21 mouse cellular contexts compared by ENCODE assay signal in genomic region chr2:17436739-17437440, GRCm38 (mm10).
A peak's percentile ranks its signal among the peaks of the same experiment; 100 is the strongest.
DNase-seq lines count a peak whose midpoint lies in the region; ATAC-seq lines count a peak whose summit lies in the region.
"Had no signal": no experiment of that assay in that cellular context is flagged by ENCODE, and none has a peak within 500 bp of the region (broad histone marks: within the 10 kb centered on the region; RNA-seq: fewer than 3 reads in every experiment).

No protein-coding gene starts in this region.

- H3K4me1 ChIP-seq in midbrain, embryonic 12.5 days: peaks cover 10% of the 10 kb centered on the region
- H3K4me1 ChIP-seq in midbrain, embryonic 10.5 days: peaks cover 8% of the 10 kb centered on the region; the same call in 1 of the 2 replicates
- H3K4me1 ChIP-seq in forebrain, embryonic 14.5 days (ENCODE audit: control insufficient read depth, insufficient read depth, low read length): no peaks in the 10 kb centered on the region
- H3K4me1 ChIP-seq: embryonic facial prominence, embryonic 13.5 days; hindbrain, embryonic 15.5 days had no signal

- WGBS in midbrain, embryonic 12.5 days: 62% methylated on average over 10 of the region's 10 CpGs
- whole genome bisulfite sequencing in midbrain, embryonic 10.5 days: 73% methylated on average over 10 of the region's 10 CpGs
- WGBS in forebrain, embryonic 14.5 days: 19% methylated on average over 10 of the region's 10 CpGs

- peak; percentile 13 for DNase-seq in embryo, embryonic 10.5 days (ENCODE audit: low spot score)
- DNase-seq in embryo, embryonic 11 days: no peak
- no peak for DNase-seq in midbrain, embryonic 10.5 days (ENCODE audit: low spot score)
- DNase-seq in forebrain, embryonic 14.5 days (ENCODE audit: low spot score): peak; percentile 44
- peak; percentile 32 for DNase-seq in retina, postnatal 1 day
- no peak for DNase-seq in thymus, postnatal 0 days (ENCODE audit: low spot score)
- DNase-seq: adrenal gland, postnatal 25 days; cerebellum, adult 11-12 months; cerebellum, postnatal 25 days; heart, postnatal 10 days; lung, adult 18-20 months; lung, postnatal 14 days; thymus, postnatal 25 days had no signal

- no peaks in the 10 kb centered on the region for H3K9me3 ChIP-seq in midbrain, embryonic 12.5 days
- no peaks in the 10 kb centered on the region for H3K9me3 ChIP-seq in midbrain, embryonic 10.5 days (replicated peaks)
- no peaks in the 10 kb centered on the region for H3K9me3 ChIP-seq in forebrain, embryonic 14.5 days (replicated peaks; ENCODE audit: control insufficient read depth, low read length)
- H3K9me3 ChIP-seq: embryonic facial prominence, embryonic 13.5 days; G1E; hindbrain, embryonic 15.5 days had no signal

- H3K27me3 ChIP-seq in midbrain, embryonic 12.5 days: no peaks in the 10 kb centered on the region
- H3K27me3 ChIP-seq in midbrain, embryonic 10.5 days (ENCODE audit: low read depth, poor library complexity, severe bottlenecking): peaks cover 8% of the 10 kb centered on the region; the same call in 1 of the 2 replicates
- H3K27me3 ChIP-seq in forebrain, embryonic 14.5 days (replicated peaks; ENCODE audit: control insufficient read depth, insufficient read depth, low read length): no peaks in the 10 kb centered on the region
- H3K27me3 ChIP-seq: hindbrain, embryonic 15.5 days had no signal

- ATAC-seq in midbrain, embryonic 12.5 days (ENCODE audit: low FRiP score, low read depth): peak; percentile 73; the same call in 1 of the 2 replicates
- ATAC-seq in forebrain, embryonic 14.5 days: peak; percentile 69
- ATAC-seq: CD4-positive, CD25-positive, alpha-beta regulatory T cell, adult 4 months; intestine, postnatal 0 days had no signal

- H3K4me2 ChIP-seq in midbrain, embryonic 12.5 days (replicated peaks): 0 out of 2 replicates have a peak overlapping the region, but pooled peaks have one; percentile 9
- no peak overlapping the region for H3K4me2 ChIP-seq in forebrain, embryonic 14.5 days (ENCODE audit: low read length)
- H3K4me2 ChIP-seq: embryonic facial prominence, embryonic 13.5 days; heart, embryonic 11.5 days; hindbrain, embryonic 15.5 days; liver, embryonic 11.5 days had no signal

- no peak overlapping the region for H3K27ac ChIP-seq in midbrain, embryonic 12.5 days (replicated peaks)
- no peak overlapping the region for H3K27ac ChIP-seq in midbrain, embryonic 10.5 days (replicated peaks)
- no peak overlapping the region for H3K27ac ChIP-seq in forebrain, embryonic 14.5 days (ENCODE audit: low read depth, low read length)
- H3K27ac ChIP-seq: embryonic facial prominence, embryonic 13.5 days; hindbrain, embryonic 15.5 days had no signal

- H3K36me3 ChIP-seq in midbrain, embryonic 12.5 days: no peaks in the 10 kb centered on the region
- H3K36me3 ChIP-seq in midbrain, embryonic 10.5 days: no peaks in the 10 kb centered on the region
- H3K36me3 ChIP-seq in forebrain, embryonic 14.5 days (ENCODE audit: control insufficient read depth, insufficient read depth, low read length): no peaks in the 10 kb centered on the region
- H3K36me3 ChIP-seq: embryonic facial prominence, embryonic 13.5 days; G1E; hindbrain, embryonic 15.5 days had no signal

- H3K4me3 ChIP-seq in midbrain, embryonic 12.5 days: no peak overlapping the region
- no peak overlapping the region for H3K4me3 ChIP-seq in midbrain, embryonic 10.5 days
- H3K4me3 ChIP-seq in forebrain, embryonic 14.5 days (ENCODE audit: low read depth, low read length): no peak overlapping the region
- H3K4me3 ChIP-seq: embryonic facial prominence, embryonic 13.5 days; hindbrain, embryonic 15.5 days had no signal

- no peak overlapping the region for H3K9ac ChIP-seq in midbrain, embryonic 12.5 days (replicated peaks)
- no peak overlapping the region for H3K9ac ChIP-seq in forebrain, embryonic 14.5 days (ENCODE audit: low read length)
- H3K9ac ChIP-seq: embryonic facial prominence, embryonic 13.5 days; hindbrain, embryonic 15.5 days had no signal

Comparison
In these comparisons a context has a peak if more than half of its experiments do, and no peak if none do; other contexts are left out.
1. DNase-seq: peak in embryo, embryonic 10.5 days (single experiment), forebrain, embryonic 14.5 days (single experiment) and retina, postnatal 1 day (single experiment); none in embryo, embryonic 11 days (single experiment), midbrain, embryonic 10.5 days (single experiment) and thymus, postnatal 0 days (single experiment).